Mouse (Mus musculus) erythroblast, embryonic 14.5 days (primary cell): Measurements from ENCODE around the gene Mycbp2.

Experiments
- GATA1 ChIP-seq: IDR thresholded peaks from 2 replicates; pipeline ENCODE4 v1.6.1; 2012; ENCODE audit warnings: low read length, inconsistent platforms, mixed read lengths
- TAL1 ChIP-seq: IDR thresholded peaks from 3 replicates; pipeline ENCODE4 v1.6.1; 2012; ENCODE audit warnings: low read length, inconsistent platforms, mixed read lengths

DNA sequence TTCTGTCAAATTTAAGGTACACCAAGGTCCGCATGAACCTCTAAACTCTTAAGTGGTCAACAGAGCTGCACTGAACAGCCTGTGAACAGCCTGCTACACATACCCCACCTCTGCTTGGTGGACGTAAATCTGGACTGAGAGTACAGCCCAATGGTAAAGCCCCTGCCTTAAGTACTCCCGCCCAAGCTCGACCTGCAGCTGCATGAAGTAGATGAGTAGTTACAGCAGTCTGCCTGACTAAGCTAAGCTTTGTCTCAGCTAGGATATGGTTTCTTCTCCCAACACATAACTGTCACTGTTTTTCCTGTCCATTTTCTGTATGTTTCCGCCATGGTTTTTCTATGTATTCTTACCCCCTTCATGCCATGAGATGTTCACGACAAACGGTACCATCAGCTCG is 250.8 kb downstream of the Mycbp2 start:
- TF ChIP-seq TAL1 (no peak), GATA1 (no peak)
